Mouse (Mus musculus): Measurements from ENCODE around the gene Itgam. TPM values are rescaled to one million over a fixed set of nuclear protein-coding genes. Genes with fewer than 3 reads are reported as not detected.

Itgam gene
- polyA plus RNA-seq, 1 experiment from 2014 or later, result 1.8 TPM

DNA sequence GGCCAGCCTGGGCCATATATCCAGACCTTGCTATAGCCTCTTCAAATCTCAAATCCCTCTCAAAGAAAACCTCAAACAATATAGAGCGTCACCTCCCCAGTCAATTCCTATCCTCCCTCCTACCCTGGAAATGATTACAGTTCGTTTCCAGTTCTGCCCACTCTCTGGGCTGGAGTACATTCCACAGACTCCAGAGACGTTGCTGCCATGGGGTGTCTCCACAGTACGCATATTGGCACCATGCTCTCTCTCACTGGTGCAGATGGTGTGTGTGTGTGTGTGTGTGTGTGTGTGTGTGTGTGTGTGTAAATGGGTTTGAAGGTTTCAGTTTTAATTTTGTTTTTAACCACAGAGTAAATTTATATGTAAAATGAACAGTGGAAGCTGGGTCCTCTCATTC lies 42.8 kb downstream of the Itgam start:
- 49% methylated on average over 4 of the region's 4 CpGs for WGBS (ENCODE audit: insufficient replicate concordance)
- H3K9me3 ChIP-seq (replicated peaks), result no peaks in the 10 kb centered on the region
- no peak for ATAC-seq (ENCODE audit: low read depth)

GRCm38 (mm10) chr7:128107462-128107861 lies 45.0 kb downstream of the Itgam start:
- Histone ChIP-seq H3K9ac (no peak overlapping the region), H3K4me3 (replicated peaks) (no peak overlapping the region), H3K27me3 (no peaks in the 10 kb centered on the region), H3K27ac (no peak overlapping the region), H3K4me2 (no peak overlapping the region), H3K4me1 (replicated peaks) (no peaks in the 10 kb centered on the region), H3K9me3 (replicated peaks) (no peaks in the 10 kb centered on the region), H3K36me3 (no peaks in the 10 kb centered on the region)
- no peak for DNase-seq
- no peak for ATAC-seq (ENCODE audit: low read depth)
- WGBS (ENCODE audit: insufficient replicate concordance), result 69% methylated on average over 7 of the region's 7 CpGs

More for the DNA sequence above, 42.8 kb downstream of the Itgam start:
- DNase-seq, result no peak
- Histone ChIP-seq H3K9ac (no peak overlapping the region), H3K27me3 (no peaks in the 10 kb centered on the region), H3K4me3 (replicated peaks) (no peak overlapping the region), H3K27ac (no peak overlapping the region), H3K36me3 (no peaks in the 10 kb centered on the region), H3K4me2 (no peak overlapping the region), H3K4me1 (replicated peaks) (no peaks in the 10 kb centered on the region)

- no peak overlapping the region for H3K4me3 ChIP-seq (replicated peaks)
- H3K9me3 ChIP-seq (replicated peaks), result no peaks in the 10 kb centered on the region
- no peak for ATAC-seq (ENCODE audit: low read depth)
- H3K4me1 ChIP-seq (replicated peaks), result no peaks in the 10 kb centered on the region
- DNase-seq, result no peak
- H3K27ac ChIP-seq, result no peak overlapping the region
- no peak overlapping the region for H3K9ac ChIP-seq
- no peak overlapping the region for H3K4me2 ChIP-seq
- H3K36me3 ChIP-seq, result no peaks in the 10 kb centered on the region
- H3K27me3 ChIP-seq, result no peaks in the 10 kb centered on the region
- 29% methylated on average over 2 of the region's 2 CpGs for WGBS (ENCODE audit: insufficient replicate concordance)
Measured at GRCm38 (mm10) chr7:128110314-128110713, 47.9 kb downstream of the Itgam start.

GRCm38 (mm10) chr7:128112131-128112530 lies 49.7 kb downstream of the Itgam start:
- WGBS (ENCODE audit: insufficient replicate concordance), result 82% methylated on average over 11 of the region's 11 CpGs
- no peaks in the 10 kb centered on the region for H3K36me3 ChIP-seq
- H3K27ac ChIP-seq, result no peak overlapping the region
- no peak overlapping the region for H3K4me3 ChIP-seq (replicated peaks)
- ATAC-seq (ENCODE audit: low read depth) (no peak), DNase-seq (no peak)
- H3K9ac ChIP-seq, result no peak overlapping the region
- no peaks in the 10 kb centered on the region for H3K27me3 ChIP-seq
- no peaks in the 10 kb centered on the region for H3K9me3 ChIP-seq (replicated peaks)
- no peak overlapping the region for H3K4me2 ChIP-seq
- H3K4me1 ChIP-seq (replicated peaks), result no peaks in the 10 kb centered on the region

DNA sequence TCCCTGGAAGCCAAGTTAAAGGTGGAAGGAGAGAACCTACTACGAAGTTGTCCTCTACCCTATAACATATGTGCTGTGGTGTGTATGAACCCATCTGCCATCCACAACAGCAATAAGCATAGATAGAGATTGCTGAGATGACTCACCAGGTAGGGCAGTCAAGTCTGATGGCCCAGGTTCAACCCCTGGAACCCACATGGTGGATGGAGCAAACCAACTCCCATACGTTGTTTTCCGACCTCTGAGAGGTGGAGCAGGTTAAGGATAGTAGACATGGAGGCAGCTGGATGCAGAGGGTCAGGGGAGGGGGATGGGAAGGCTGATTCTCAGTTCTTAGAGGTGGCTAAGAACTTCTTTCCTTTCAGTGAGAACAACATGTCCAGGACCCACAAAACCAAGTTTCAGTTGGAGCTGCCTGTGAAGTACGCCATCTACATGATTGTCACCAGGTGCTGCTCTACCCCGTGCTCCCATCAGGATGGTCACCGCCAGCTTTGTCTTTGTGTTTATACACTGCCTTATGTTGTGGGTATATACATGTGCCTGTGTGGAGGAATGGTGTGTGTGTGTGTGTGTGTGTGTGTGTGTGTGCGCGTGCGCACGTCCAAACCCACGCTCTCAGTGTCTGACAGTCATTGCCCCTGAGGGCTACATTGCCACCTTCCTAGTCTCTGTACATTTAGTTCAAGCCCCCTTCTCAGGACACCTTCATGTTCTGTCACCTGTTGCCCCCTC lies 52.1 kb downstream of the Itgam start:
- no peak overlapping the region for H3K9ac ChIP-seq
- no peak overlapping the region for H3K4me2 ChIP-seq
- no peak for ATAC-seq (ENCODE audit: low read depth)
- no peaks in the 10 kb centered on the region for H3K4me1 ChIP-seq (replicated peaks)
- H3K9me3 ChIP-seq (replicated peaks), result no peaks in the 10 kb centered on the region
- no peak overlapping the region for H3K27ac ChIP-seq
- H3K36me3 ChIP-seq, result no peaks in the 10 kb centered on the region
- WGBS (ENCODE audit: insufficient replicate concordance), result 81% methylated on average over 11 of the region's 11 CpGs
- no peak overlapping the region for H3K4me3 ChIP-seq (replicated peaks)
- H3K27me3 ChIP-seq, result no peaks in the 10 kb centered on the region
- no peak for DNase-seq

- Histone ChIP-seq H3K27me3 (no peaks in the 10 kb centered on the region), H3K9ac (no peak overlapping the region), H3K4me3 (replicated peaks) (no peak overlapping the region), H3K9me3 (replicated peaks) (no peaks in the 10 kb centered on the region), H3K4me2 (no peak overlapping the region), H3K36me3 (no peaks in the 10 kb centered on the region), H3K27ac (no peak overlapping the region), H3K4me1 (replicated peaks) (no peaks in the 10 kb centered on the region)
- DNase-seq (no peak), ATAC-seq (ENCODE audit: low read depth) (no peak)
- WGBS (ENCODE audit: insufficient replicate concordance), result 44% methylated on average over 5 of the region's 5 CpGs
Measured at GRCm38 (mm10) chr7:128115211-128115958, 52.9 kb downstream of the Itgam start.

DNA sequence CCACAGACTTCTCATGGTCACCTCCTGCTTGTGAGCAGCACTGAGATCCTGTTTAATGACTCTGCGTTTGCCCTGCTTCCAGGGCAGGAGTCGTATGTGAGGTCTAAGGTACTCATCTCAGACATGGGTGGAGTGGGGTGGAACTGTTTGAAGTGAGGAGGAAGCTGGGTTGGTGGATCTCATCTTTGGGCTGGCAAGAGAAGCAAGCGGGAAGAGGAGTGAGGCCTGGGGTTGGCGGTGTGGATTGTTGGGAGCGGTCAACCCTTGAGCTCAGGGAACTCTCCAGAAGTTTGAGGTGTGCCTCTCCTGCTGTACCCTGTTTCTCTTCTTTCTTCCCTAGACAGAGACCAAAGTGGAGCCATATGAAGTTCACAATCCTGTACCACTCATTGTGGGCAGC lies 54.0 kb downstream of the Itgam start:
- DNase-seq, result no peak
- Histone ChIP-seq H3K27me3 (no peaks in the 10 kb centered on the region), H3K9me3 (replicated peaks) (no peaks in the 10 kb centered on the region), H3K27ac (no peak overlapping the region), H3K36me3 (no peaks in the 10 kb centered on the region), H3K4me2 (no peak overlapping the region), H3K4me3 (replicated peaks) (no peak overlapping the region), H3K9ac (no peak overlapping the region), H3K4me1 (replicated peaks) (no peaks in the 10 kb centered on the region)
- WGBS (ENCODE audit: insufficient replicate concordance), result 72% methylated on average over 5 of the region's 5 CpGs
- no peak for ATAC-seq (ENCODE audit: low read depth)

DNA sequence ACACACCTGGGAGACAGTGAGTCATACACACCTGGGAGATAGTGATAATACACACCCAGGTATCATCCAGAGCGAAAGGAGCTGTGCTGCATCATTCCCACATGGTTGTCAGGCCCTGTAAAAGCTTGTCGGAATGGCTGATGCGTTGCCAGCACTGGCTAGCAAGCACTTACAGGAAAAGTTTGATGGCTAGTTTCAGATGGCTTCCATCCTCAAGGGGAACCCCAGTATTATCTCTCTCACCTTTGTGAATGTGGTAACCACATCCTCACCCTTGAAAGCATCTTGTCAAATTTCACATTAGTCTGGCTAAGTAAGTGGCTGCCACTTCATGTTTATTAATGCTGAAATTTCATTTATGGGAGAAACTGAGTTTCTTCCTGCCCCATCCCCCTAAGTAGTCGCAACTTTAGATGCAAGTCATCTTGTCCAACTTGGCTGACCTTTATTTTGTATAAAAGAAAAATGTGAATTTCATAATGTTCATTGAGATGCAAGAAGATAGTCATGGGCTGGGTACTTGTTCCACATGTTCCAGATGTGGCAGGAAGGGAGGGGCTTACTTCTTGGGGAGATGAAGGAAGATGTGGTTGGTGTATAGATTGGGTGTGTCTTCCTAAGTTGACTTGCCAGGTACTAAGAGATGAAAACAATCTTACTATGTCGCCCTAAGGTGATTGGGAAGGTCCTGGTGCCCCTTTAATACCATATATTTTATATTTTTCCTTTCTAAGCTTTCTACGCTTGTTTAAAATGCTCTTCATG lies 57.5 kb downstream of the Itgam start:
- 60% methylated on average over 6 of the region's 6 CpGs for WGBS (ENCODE audit: insufficient replicate concordance)
- ATAC-seq (ENCODE audit: low read depth) (no peak), DNase-seq (no peak)
- H3K4me2 ChIP-seq, result no peak overlapping the region
- no peak overlapping the region for H3K4me3 ChIP-seq (replicated peaks)
- no peaks in the 10 kb centered on the region for H3K36me3 ChIP-seq
- no peaks in the 10 kb centered on the region for H3K4me1 ChIP-seq (replicated peaks)
- no peak overlapping the region for H3K27ac ChIP-seq
- no peaks in the 10 kb centered on the region for H3K27me3 ChIP-seq
- H3K9ac ChIP-seq, result no peak overlapping the region
- H3K9me3 ChIP-seq (replicated peaks), result no peaks in the 10 kb centered on the region

GRCm38 (mm10) chr7:128128741-128129720 lies 66.6 kb downstream of the Itgam start, which contains the start of gene Itgax:
Gene Itgax, plus strand, starts transcription at chr7:128129547.
- ATAC-seq (ENCODE audit: low read depth), result no peak
- Histone ChIP-seq H3K9ac (no peak within 1 kb of the TSS), H3K4me3 (replicated peaks) (no peak within 1 kb of the TSS), H3K36me3 (no peaks in the 10 kb centered on the region), H3K9me3 (replicated peaks) (no peaks in the 10 kb centered on the region), H3K27ac (no peak within 1 kb of the TSS), H3K4me2 (no peak within 1 kb of the TSS), H3K27me3 (no peaks in the 10 kb centered on the region), H3K4me1 (replicated peaks) (no peaks in the 10 kb centered on the region)
- no peak for DNase-seq
- WGBS (ENCODE audit: insufficient replicate concordance), result 42% methylated on average over 8 of the region's 8 CpGs

DNA sequence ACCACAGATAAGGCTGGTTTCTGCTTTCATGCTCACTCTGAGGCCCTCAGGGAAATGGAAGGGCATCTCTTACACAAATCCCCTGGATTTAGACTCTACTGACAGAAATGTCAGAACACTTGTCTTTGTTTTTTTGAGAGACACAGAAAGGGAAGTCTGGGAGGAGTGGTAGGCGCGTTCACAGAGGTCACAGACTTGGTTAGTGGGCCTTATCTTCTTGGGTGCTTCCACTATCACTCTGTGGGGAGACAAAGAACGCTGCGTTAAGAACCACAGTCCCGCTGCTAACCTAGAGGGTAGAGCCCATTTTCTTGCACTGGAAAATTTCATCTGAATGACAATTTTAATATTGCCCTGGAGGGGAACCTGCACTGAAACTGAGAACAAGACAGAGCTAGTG lies 69.7 kb downstream of the Itgam start:
- Histone ChIP-seq H3K27ac (no peak overlapping the region), H3K4me3 (replicated peaks) (no peak overlapping the region), H3K4me1 (replicated peaks) (no peaks in the 10 kb centered on the region), H3K4me2 (no peak overlapping the region), H3K36me3 (no peaks in the 10 kb centered on the region), H3K9me3 (replicated peaks) (no peaks in the 10 kb centered on the region), H3K9ac (no peak overlapping the region), H3K27me3 (no peaks in the 10 kb centered on the region)
- DNase-seq, result no peak
- no peak for ATAC-seq (ENCODE audit: low read depth)
- 10% methylated on average over 5 of the region's 5 CpGs for WGBS (ENCODE audit: insufficient replicate concordance)
